Mouse (Mus musculus) thymus, postnatal 10 days (tissue): ENCODE measurements around the gene Hnrnpm.
"Not testable (repeated sequence)": the region's sequence is repeated elsewhere in the genome, so short reads cannot be mapped to it uniquely, and the experiment has no call there.

Experiments used
- DNase-seq, 2 experiments: peaks; one replicate each; pipeline ENCODE4 v3.0.0; 2021; ENCODE audit warnings: low spot score in 2 of 2

Gene Hnrnpm

GRCm38 (mm10) chr17:33669681-33670080 lies 17.0 kb downstream of the Hnrnpm start:
- no peak for DNase-seq

GRCm38 (mm10) chr17:33666813-33667212 lies 19.8 kb downstream of the Hnrnpm start:
- no peak for DNase-seq

GRCm38 (mm10) chr17:33649781-33650475 lies 36.7 kb downstream of the Hnrnpm start:
- DNase-seq = no peak

- DNase-seq = no peak
Observed at GRCm38 (mm10) chr17:33645073-33645472, 41.6 kb downstream of the Hnrnpm start.

- DNase-seq = no peak
Observed at GRCm38 (mm10) chr17:33644068-33644467, 42.6 kb downstream of the Hnrnpm start.

GRCm38 (mm10) chr17:33639743-33640142 lies 46.9 kb downstream of the Hnrnpm start:
- DNase-seq = no peak

GRCm38 (mm10) chr17:33637516-33638276 lies 49.0 kb downstream of the Hnrnpm start, which contains the start of gene Pram1:
Pram1 (plus strand) TSS chr17:33638056.
- DNase-seq = no peak

GRCm38 (mm10) chr17:33637038-33637437 lies 49.6 kb downstream of the Hnrnpm start:
- no peak for DNase-seq

- DNase-seq = no peak
Observed at GRCm38 (mm10) chr17:33631796-33632195, 54.9 kb downstream of the Hnrnpm start.

GRCm38 (mm10) chr17:33631236-33631635 lies 55.4 kb downstream of the Hnrnpm start:
- DNase-seq = no peak

- DNase-seq = no peak
Observed at GRCm38 (mm10) chr17:33630171-33630895, 56.3 kb downstream of the Hnrnpm start.

- no peak for DNase-seq
Observed at GRCm38 (mm10) chr17:33629487-33630125, 57.1 kb downstream of the Hnrnpm start.

- DNase-seq = peak; percentile 87 to 91
Observed at GRCm38 (mm10) chr17:33628621-33629486, 57.8 kb downstream of the Hnrnpm start, which contains the start of gene Zfp414. Zfp414 (plus strand) TSS chr17:33629090.

- DNase-seq = no peak
Observed at GRCm38 (mm10) chr17:33627281-33627680, 59.4 kb downstream of the Hnrnpm start.

- not testable (repeated sequence) for DNase-seq
Observed at GRCm38 (mm10) chr17:33613726-33614125, 72.9 kb downstream of the Hnrnpm start.

GRCm38 (mm10) chr17:33610548-33610947 lies 76.1 kb downstream of the Hnrnpm start:
- DNase-seq = no peak

GRCm38 (mm10) chr17:33607273-33607672 lies 79.4 kb downstream of the Hnrnpm start:
- no peak for DNase-seq

GRCm38 (mm10) chr17:33601947-33602346 lies 84.7 kb downstream of the Hnrnpm start:
- DNase-seq = no peak

- DNase-seq = no peak
Observed at GRCm38 (mm10) chr17:33600831-33601230, 85.8 kb downstream of the Hnrnpm start.

GRCm38 (mm10) chr17:33599836-33600475 lies 86.7 kb downstream of the Hnrnpm start:
- DNase-seq = no peak
